Mouse (Mus musculus) layer of hippocampus, adult 2 months (tissue): ENCODE results near the gene Retsat. TPM values are rescaled to one million over a fixed set of nuclear protein-coding genes. Genes with fewer than 3 reads are reported as not detected.
A peak's percentile ranks its signal among the peaks of the same experiment; 100 is the strongest.

Experiments
- DNase-seq, 2 experiments: peaks; one replicate each; pipeline ENCODE4 v3.0.0; 2022; ENCODE audit warnings: low spot score in 2 of 2
- H3K27ac ChIP-seq: fragments of 200-600 bp; 2 replicates; pipeline ENCODE4 v1.8.1; 2022
- H3K4me3 ChIP-seq: fragments of 200-600 bp; 2 replicates; pipeline ENCODE4 v1.8.1; 2022; ENCODE audit warnings: mild to moderate bottlenecking
- CTCF ChIP-seq: fragments of 200-600 bp; conservative IDR thresholded peaks from 2 replicates; pipeline ENCODE4 v1.8.1; 2022; ENCODE audit warnings: antibody characterized with exemption, mild to moderate bottlenecking, moderate library complexity
- total RNA-seq, 2 experiments: library from RNA; stranded (reverse); gene quantifications; 2 replicates each; pipeline ENCODE4 v1.2.3; 2021

Gene Retsat
- total RNA-seq, 2 experiments from 2014 or later = 54.3 to 58.3 TPM

GRCm38 (mm10) chr6:72641218-72641954 lies 43.1 kb downstream of the Retsat start:
- H3K27ac ChIP-seq = no peak overlapping the region
- no peak overlapping the region for H3K4me3 ChIP-seq
- no peak for TF ChIP-seq CTCF
- DNase-seq = no peak

- no peak for DNase-seq
- TF ChIP-seq CTCF = no peak
- H3K4me3 ChIP-seq = no peak overlapping the region
- H3K27ac ChIP-seq = no peak overlapping the region
These were observed 46.3 kb downstream of the Retsat start for GRCm38 (mm10) chr6:72644576-72644975.

GRCm38 (mm10) chr6:72645364-72645763 lies 47.1 kb downstream of the Retsat start:
- H3K4me3 ChIP-seq = no peak overlapping the region
- TF ChIP-seq CTCF = no peak
- no peak for DNase-seq

GRCm38 (mm10) chr6:72647383-72647820 lies 49.1 kb downstream of the Retsat start:
- peak; percentile 93 for TF ChIP-seq CTCF
- Histone ChIP-seq H3K27ac (no peak overlapping the region), H3K4me3 (no peak overlapping the region)
- peak; percentile 76 to 78 for DNase-seq

More at GRCm38 (mm10) chr6:72645364-72645763, 47.1 kb downstream of the Retsat start:
- H3K27ac ChIP-seq = no peak overlapping the region

GRCm38 (mm10) chr6:72648002-72648595 lies 49.8 kb downstream of the Retsat start:
- TF ChIP-seq CTCF = no peak
- no peak overlapping the region for H3K4me3 ChIP-seq
- no peak overlapping the region for H3K27ac ChIP-seq
- DNase-seq = no peak

- Histone ChIP-seq H3K4me3 (no peak overlapping the region), H3K27ac (0 out of 2 replicates have a peak overlapping the region, but pooled peaks have one; percentile 3)
- DNase-seq = peak; percentile 39 to 85
- TF ChIP-seq CTCF = 0 out of 2 replicates have a peak, but pooled peaks have one; percentile 22
These were observed 52.1 kb downstream of the Retsat start for GRCm38 (mm10) chr6:72650338-72650851.

- Histone ChIP-seq H3K4me3 (no peak overlapping the region), H3K27ac (no peak overlapping the region)
- no peak for DNase-seq
- TF ChIP-seq CTCF = no peak
These were observed 55.1 kb downstream of the Retsat start for GRCm38 (mm10) chr6:72653419-72653818.

- no peak overlapping the region for H3K27ac ChIP-seq
- DNase-seq = no peak
- H3K4me3 ChIP-seq = no peak overlapping the region
- no peak for TF ChIP-seq CTCF
These were observed 56.1 kb downstream of the Retsat start for GRCm38 (mm10) chr6:72654355-72654754.

GRCm38 (mm10) chr6:72655309-72656052 lies 57.2 kb downstream of the Retsat start:
- Histone ChIP-seq H3K4me3 (peak overlapping the region; percentile 29), H3K27ac (peak overlapping the region; percentile 29)
- no peak for DNase-seq
- TF ChIP-seq CTCF = no peak

GRCm38 (mm10) chr6:72656053-72656442 lies 57.8 kb downstream of the Retsat start:
- DNase-seq = no peak
- no peak for TF ChIP-seq CTCF
- Histone ChIP-seq H3K4me3 (no peak overlapping the region), H3K27ac (no peak overlapping the region)

- H3K4me3 ChIP-seq = no peak overlapping the region
- no peak for DNase-seq
- no peak overlapping the region for H3K27ac ChIP-seq
- TF ChIP-seq CTCF = peak; percentile 79
These were observed 59.7 kb downstream of the Retsat start for GRCm38 (mm10) chr6:72658006-72658405.

Other genes starting within 250 kb of the Retsat start
- 10 to 100 TPM in 1 of 2 experiments, 1 to 10 TPM in 1; 9.6 to 11.3 TPM for gene Tmem150a, start 243.0 kb upstream of the Retsat start, total RNA-seq
- 10 to 100 TPM; 74.7 to 86.1 TPM for gene Rnf181, start 231.5 kb upstream of the Retsat start, total RNA-seq
- gene Vamp5, start 218.0 kb upstream of the Retsat start, total RNA-seq = 1 to 10 TPM; 3.9 to 4.6 TPM
- gene Vamp8, start 207.8 kb upstream of the Retsat start, total RNA-seq = 10 to 100 TPM; 11.5 to 12.5 TPM
- 10 to 100 TPM; 24.2 to 30.3 TPM for gene Ggcx, start 184.2 kb upstream of the Retsat start, total RNA-seq
- gene Mat2a, start 158.9 kb upstream of the Retsat start, total RNA-seq = 100 to 1,000 TPM; 172 to 195 TPM
- gene Sh2d6, start 76.8 kb upstream of the Retsat start, total RNA-seq = under 1 TPM; 0.49 to 0.56 TPM
- 1 to 10 TPM; 2.5 to 2.8 TPM for gene Capg, start 54.1 kb upstream of the Retsat start, total RNA-seq
- gene Elmod3, start 62 bp upstream of the Retsat start, total RNA-seq = 10 to 100 TPM; 25.4 to 25.8 TPM
- gene Tgoln1, start 18.5 kb downstream of the Retsat start, total RNA-seq = 10 to 100 TPM; 87.9 to 88.2 TPM
- 1 to 10 TPM; 3.6 to 3.8 TPM for gene Tcf7l1, start 190.8 kb downstream of the Retsat start, total RNA-seq